Mouse (Mus musculus) testis, adult 10 weeks (tissue): ENCODE data around the gene Chac1. TPM values are rescaled to one million over a fixed set of nuclear protein-coding genes. Genes with fewer than 3 reads are reported as not detected.

ENCODE experiments used
- polyA plus RNA-seq: library from polyadenylated mRNA; stranded (reverse); fragments of 350-450 nt; fragmentation: Illumina TruSeq; extraction: RNeasy Lipid Tissue Mini Kit (QIAGEN cat#74804); gene quantifications from one replicate; pipeline ENCODE4 v1.2.3, GENCODE M21; 2014; ENCODE audit warnings: low read depth, low replicate concordance

The Chac1 gene
- 0.21 TPM for polyA plus RNA-seq

GRCm38 (mm10) chr2:119350555-119351486 lies at the start of gene Chac1:
Gene Chac1, plus strand, starts transcription at chr2:119351229.

GRCm38 (mm10) chr2:119325568-119326143 lies 25.4 kb upstream of the Chac1 start, which contains the start of gene Dll4:
Gene Dll4, plus strand, starts transcription at chr2:119325784.

Other genes with a start within 250 kb of the Chac1 start
- 14.1 TPM for gene Rad51, start 238.4 kb upstream of the Chac1 start, polyA plus RNA-seq
- gene Rmdn3, start 194.2 kb upstream of the Chac1 start, polyA plus RNA-seq = 14.5 TPM
- not detected for gene Gchfr, start 183.5 kb upstream of the Chac1 start, polyA plus RNA-seq
- 2.0 TPM for gene Gm14137, start 176.7 kb upstream of the Chac1 start, polyA plus RNA-seq
- gene Zfyve19, start 142.6 kb upstream of the Chac1 start, polyA plus RNA-seq = 7.9 TPM
- gene Dnajc17, start 142.4 kb upstream of the Chac1 start, polyA plus RNA-seq = 1.3 TPM
- gene Ppp1r14d, start 121.3 kb upstream of the Chac1 start, polyA plus RNA-seq = not detected
- gene Spint1, start 113.9 kb upstream of the Chac1 start, polyA plus RNA-seq = 1.6 TPM
- gene Rhov, start 80.0 kb upstream of the Chac1 start, polyA plus RNA-seq = 0.31 TPM
- gene Vps18, start 62.5 kb upstream of the Chac1 start, polyA plus RNA-seq = 0.31 TPM
- gene Dll4, start 25.4 kb upstream of the Chac1 start, polyA plus RNA-seq = not detected
- 18.7 TPM for gene Ino80, start 126.5 kb downstream of the Chac1 start, polyA plus RNA-seq
- 7.4 TPM for gene Exd1, start 196.4 kb downstream of the Chac1 start, polyA plus RNA-seq
- gene Chp1, start 196.5 kb downstream of the Chac1 start, polyA plus RNA-seq = 45.9 TPM